Mouse (Mus musculus) subcutaneous adipose tissue, adult 2 months (tissue): Measurements from ENCODE around the gene Slco6c1. TPM values are rescaled to one million over a fixed set of nuclear protein-coding genes. Genes with fewer than 3 reads are reported as not detected.

ENCODE experiments used
- polyA plus RNA-seq: library from polyadenylated mRNA; depleted of rRNA; stranded (reverse); fragments of >200 nt; gene quantifications from 2 replicates; pipeline ENCODE4 v1.2.3, GENCODE M21; 2012; ENCODE audit warnings: low replicate concordance; rRNA removed

Gene Slco6c1
- polyA plus RNA-seq, result not detected in 2 replicates

DNA sequence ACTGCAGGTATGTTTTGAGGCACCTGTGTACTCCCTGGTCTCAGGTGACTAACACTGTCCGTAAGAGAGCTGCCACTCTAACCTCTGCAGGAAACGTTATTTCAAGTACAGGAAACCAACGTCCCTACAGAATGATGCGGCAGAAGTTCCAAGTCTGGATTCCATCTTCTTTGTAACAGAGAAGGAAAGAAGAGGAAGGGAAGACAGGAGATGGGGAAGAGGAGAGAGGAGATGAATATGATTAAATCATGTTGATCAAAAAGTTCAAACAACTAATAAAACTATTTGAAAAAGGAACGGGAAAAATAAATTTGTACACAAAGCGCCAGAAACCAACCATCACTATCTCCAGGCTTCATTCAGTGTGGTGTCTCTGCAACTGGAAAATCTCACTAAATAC, at the start of gene Slco6c1:
Slco6c1 (minus strand) TSS at position 101 of the 400 bp plus-strand sequence.

